Mouse (Mus musculus): Measurements from ENCODE around the gene Ssr3. TPM values are rescaled to one million over a fixed set of nuclear protein-coding genes. Genes with fewer than 3 reads are reported as not detected.
"Not testable (repeated sequence)": the region's sequence is repeated elsewhere in the genome, so short reads cannot be mapped to it uniquely, and the experiment has no call there.

The Ssr3 gene
- polyA plus RNA-seq, 1 experiment from 2014 or later: 193 TPM

- no peaks in the 10 kb centered on the region for H3K36me3 ChIP-seq (replicated peaks; ENCODE audit: control insufficient read depth, insufficient read depth)
- ATAC-seq (ENCODE audit: low FRiP score) (no peak), DNase-seq (ENCODE audit: low spot score) (no peak)
- H3K9me3 ChIP-seq (ENCODE audit: control insufficient read depth, low read length): no peaks in the 10 kb centered on the region
- no peak overlapping the region for H3K4me2 ChIP-seq (replicated peaks)
- no peak overlapping the region for H3K27ac ChIP-seq
- no peaks in the 10 kb centered on the region for H3K27me3 ChIP-seq (ENCODE audit: control insufficient read depth, insufficient read depth, low read length)
- H3K4me3 ChIP-seq (replicated peaks; ENCODE audit: low read length): no peak overlapping the region
- H3K9ac ChIP-seq: no peak overlapping the region
- H3K4me1 ChIP-seq (replicated peaks; ENCODE audit: control insufficient read depth, insufficient read depth, low read length): no peaks in the 10 kb centered on the region
These were observed 15.5 kb upstream of the Ssr3 start for GRCm38 (mm10) chr3:65407891-65408290.

GRCm38 (mm10) chr3:65405781-65406180 lies 13.4 kb upstream of the Ssr3 start:
- Histone ChIP-seq H3K9me3 (ENCODE audit: control insufficient read depth, low read length) (no peaks in the 10 kb centered on the region), H3K27me3 (ENCODE audit: control insufficient read depth, insufficient read depth, low read length) (no peaks in the 10 kb centered on the region), H3K27ac (no peak overlapping the region), H3K9ac (no peak overlapping the region), H3K4me2 (replicated peaks) (no peak overlapping the region), H3K4me1 (replicated peaks; ENCODE audit: control insufficient read depth, insufficient read depth, low read length) (no peaks in the 10 kb centered on the region), H3K36me3 (replicated peaks; ENCODE audit: control insufficient read depth, insufficient read depth) (no peaks in the 10 kb centered on the region), H3K4me3 (replicated peaks; ENCODE audit: low read length) (no peak overlapping the region)
- no peak for ATAC-seq (ENCODE audit: low FRiP score)
- DNase-seq (ENCODE audit: low spot score): no peak
- 82% methylated on average over 4 of the region's 4 CpGs for WGBS

GRCm38 (mm10) chr3:65397566-65397965 lies 5.1 kb upstream of the Ssr3 start:
- Histone ChIP-seq H3K9me3 (ENCODE audit: control insufficient read depth, low read length) (no peaks in the 10 kb centered on the region), H3K4me2 (replicated peaks) (no peak overlapping the region), H3K4me3 (replicated peaks; ENCODE audit: low read length) (no peak overlapping the region), H3K27me3 (ENCODE audit: control insufficient read depth, insufficient read depth, low read length) (no peaks in the 10 kb centered on the region), H3K9ac (no peak overlapping the region), H3K27ac (no peak overlapping the region), H3K36me3 (replicated peaks; ENCODE audit: control insufficient read depth, insufficient read depth) (no peaks in the 10 kb centered on the region), H3K4me1 (replicated peaks; ENCODE audit: control insufficient read depth, insufficient read depth, low read length) (no peaks in the 10 kb centered on the region)
- DNase-seq (ENCODE audit: low spot score) (no peak), ATAC-seq (ENCODE audit: low FRiP score) (no peak)
- WGBS: 97% methylated on average over 3 of the region's 3 CpGs

- no peak for ATAC-seq (ENCODE audit: low FRiP score)
- DNase-seq (ENCODE audit: low spot score): no peak
- no peaks in the 10 kb centered on the region for H3K4me1 ChIP-seq (replicated peaks; ENCODE audit: control insufficient read depth, insufficient read depth, low read length)
- H3K27ac ChIP-seq: no peak overlapping the region
- no peaks in the 10 kb centered on the region for H3K27me3 ChIP-seq (ENCODE audit: control insufficient read depth, insufficient read depth, low read length)
- 87% methylated on average over 4 of the region's 4 CpGs for WGBS
- no peak overlapping the region for H3K9ac ChIP-seq
- no peak overlapping the region for H3K4me3 ChIP-seq (replicated peaks; ENCODE audit: low read length)
- H3K4me2 ChIP-seq (replicated peaks): no peak overlapping the region
- H3K9me3 ChIP-seq (ENCODE audit: control insufficient read depth, low read length): no peaks in the 10 kb centered on the region
- H3K36me3 ChIP-seq (replicated peaks; ENCODE audit: control insufficient read depth, insufficient read depth): no peaks in the 10 kb centered on the region
These were observed 4.5 kb upstream of the Ssr3 start for GRCm38 (mm10) chr3:65396835-65397504.

- 100% methylated on average over 1 of the region's 1 CpGs for WGBS
- H3K27ac ChIP-seq: not testable (repeated sequence)
These were observed 2.7 kb upstream of the Ssr3 start for GRCm38 (mm10) chr3:65395111-65395510.

GRCm38 (mm10) chr3:65391784-65392420 lies 521 bp downstream of the Ssr3 start:
- Histone ChIP-seq H3K36me3 (replicated peaks; ENCODE audit: control insufficient read depth, insufficient read depth) (peaks cover 35% of the 10 kb centered on the region), H3K9ac (peak overlapping the region; percentile 72), H3K4me2 (replicated peaks) (peak overlapping the region; percentile 79), H3K4me3 (replicated peaks; ENCODE audit: low read length) (peak overlapping the region; percentile 79), H3K27ac (peak overlapping the region; percentile 83), H3K9me3 (ENCODE audit: control insufficient read depth, low read length) (no peaks in the 10 kb centered on the region), H3K27me3 (ENCODE audit: control insufficient read depth, insufficient read depth, low read length) (no peaks in the 10 kb centered on the region), H3K4me1 (replicated peaks; ENCODE audit: control insufficient read depth, insufficient read depth, low read length) (peaks cover 7% of the 10 kb centered on the region)
- WGBS: under 1% methylated on average over 37 of the region's 37 CpGs
- DNase-seq (ENCODE audit: low spot score): peak; percentile 53
- peak; percentile 67 for ATAC-seq (ENCODE audit: low FRiP score)

More at GRCm38 (mm10) chr3:65395111-65395510, 2.7 kb upstream of the Ssr3 start:
- not testable (repeated sequence) for H3K4me3 ChIP-seq (replicated peaks; ENCODE audit: low read length); H3K36me3 ChIP-seq (replicated peaks; ENCODE audit: control insufficient read depth, insufficient read depth); ATAC-seq (ENCODE audit: low FRiP score); H3K9ac ChIP-seq; DNase-seq (ENCODE audit: low spot score); H3K4me1 ChIP-seq (replicated peaks; ENCODE audit: control insufficient read depth, insufficient read depth, low read length); H3K27me3 ChIP-seq (ENCODE audit: control insufficient read depth, insufficient read depth, low read length); H3K4me2 ChIP-seq (replicated peaks); H3K9me3 ChIP-seq (ENCODE audit: control insufficient read depth, low read length)

GRCm38 (mm10) chr3:65391222-65391783 lies 1.1 kb downstream of the Ssr3 start:
- Histone ChIP-seq H3K27ac (peak overlapping the region; percentile 83; the same call in 1 of the 2 replicates), H3K4me1 (replicated peaks; ENCODE audit: control insufficient read depth, insufficient read depth, low read length) (peaks cover 7% of the 10 kb centered on the region), H3K9me3 (ENCODE audit: control insufficient read depth, low read length) (no peaks in the 10 kb centered on the region), H3K9ac (peak overlapping the region; percentile 72), H3K4me3 (replicated peaks; ENCODE audit: low read length) (peak overlapping the region; percentile 79), H3K4me2 (replicated peaks) (peak overlapping the region; percentile 79), H3K36me3 (replicated peaks; ENCODE audit: control insufficient read depth, insufficient read depth) (peaks cover 41% of the 10 kb centered on the region), H3K27me3 (ENCODE audit: control insufficient read depth, insufficient read depth, low read length) (no peaks in the 10 kb centered on the region)
- DNase-seq (ENCODE audit: low spot score): no peak
- ATAC-seq (ENCODE audit: low FRiP score): no peak
- 41% methylated on average over 6 of the region's 6 CpGs for whole genome bisulfite sequencing

- H3K36me3 ChIP-seq (replicated peaks; ENCODE audit: control insufficient read depth, insufficient read depth): peaks cover 92% of the 10 kb centered on the region
These were observed 6.7 kb downstream of the Ssr3 start for GRCm38 (mm10) chr3:65385771-65386170.

GRCm38 (mm10) chr3:65384431-65384830 lies 8.0 kb downstream of the Ssr3 start:
- Histone ChIP-seq H3K4me2 (replicated peaks) (no peak overlapping the region), H3K9ac (no peak overlapping the region), H3K36me3 (replicated peaks; ENCODE audit: control insufficient read depth, insufficient read depth) (peaks cover 91% of the 10 kb centered on the region), H3K4me1 (replicated peaks; ENCODE audit: control insufficient read depth, insufficient read depth, low read length) (no peaks in the 10 kb centered on the region), H3K27me3 (ENCODE audit: control insufficient read depth, insufficient read depth, low read length) (no peaks in the 10 kb centered on the region), H3K4me3 (replicated peaks; ENCODE audit: low read length) (no peak overlapping the region), H3K27ac (no peak overlapping the region), H3K9me3 (ENCODE audit: control insufficient read depth, low read length) (no peaks in the 10 kb centered on the region)
- DNase-seq (ENCODE audit: low spot score) (no peak), ATAC-seq (ENCODE audit: low FRiP score) (no peak)
- WGBS: 91% methylated on average over 3 of the region's 3 CpGs

More at GRCm38 (mm10) chr3:65385771-65386170, 6.7 kb downstream of the Ssr3 start:
- DNase-seq (ENCODE audit: low spot score) (no peak), ATAC-seq (ENCODE audit: low FRiP score) (no peak)
- no peaks in the 10 kb centered on the region for H3K27me3 ChIP-seq (ENCODE audit: control insufficient read depth, insufficient read depth, low read length)
- no peak overlapping the region for H3K9ac ChIP-seq
- no peak overlapping the region for H3K4me2 ChIP-seq (replicated peaks)
- H3K4me3 ChIP-seq (replicated peaks; ENCODE audit: low read length): no peak overlapping the region
- no peaks in the 10 kb centered on the region for H3K9me3 ChIP-seq (ENCODE audit: control insufficient read depth, low read length)
- no peaks in the 10 kb centered on the region for H3K4me1 ChIP-seq (replicated peaks; ENCODE audit: control insufficient read depth, insufficient read depth, low read length)
- H3K27ac ChIP-seq: no peak overlapping the region
